Mouse (Mus musculus) ES-Bruce4 (cell line): Measurements from ENCODE around the gene Lonrf2.

ENCODE experiments used
- CTCF ChIP-seq: IDR thresholded peaks from one replicate; pipeline ENCODE4 v1.8.1; 2011; ENCODE audit warnings: low read depth, low read length
- EP300 ChIP-seq: IDR thresholded peaks from 2 replicates; pipeline ENCODE4 v1.6.1; 2011; ENCODE audit warnings: low read depth, low read length; ENCODE audit not compliant: insufficient read depth

DNA sequence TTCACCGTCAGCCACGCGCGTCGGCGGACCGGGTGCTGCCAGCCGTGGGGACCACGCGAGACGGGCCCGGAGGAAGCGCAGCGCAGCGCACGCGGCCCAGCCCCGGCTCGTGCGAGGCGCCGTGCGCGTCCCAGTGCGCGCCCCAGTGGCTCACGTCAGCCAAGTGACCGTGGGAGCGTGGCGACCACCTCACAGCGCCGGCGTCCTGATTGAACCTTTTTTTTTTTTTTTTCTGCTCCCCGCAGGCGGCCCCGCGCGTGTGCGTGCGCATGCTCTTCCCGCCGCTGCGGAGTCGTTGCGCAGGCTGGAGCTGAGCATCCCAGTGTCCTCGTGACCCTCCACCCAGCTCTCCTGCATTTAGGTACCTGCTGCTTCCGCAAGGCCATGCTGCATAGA lies at the start of gene Lonrf2:
- TF ChIP-seq CTCF (no peak), EP300 (no peak)
